Mouse (Mus musculus): Measurements from ENCODE around the gene Lactb.
A peak's percentile ranks its signal among the peaks of the same experiment; 100 is the strongest.

Gene Lactb

DNA sequence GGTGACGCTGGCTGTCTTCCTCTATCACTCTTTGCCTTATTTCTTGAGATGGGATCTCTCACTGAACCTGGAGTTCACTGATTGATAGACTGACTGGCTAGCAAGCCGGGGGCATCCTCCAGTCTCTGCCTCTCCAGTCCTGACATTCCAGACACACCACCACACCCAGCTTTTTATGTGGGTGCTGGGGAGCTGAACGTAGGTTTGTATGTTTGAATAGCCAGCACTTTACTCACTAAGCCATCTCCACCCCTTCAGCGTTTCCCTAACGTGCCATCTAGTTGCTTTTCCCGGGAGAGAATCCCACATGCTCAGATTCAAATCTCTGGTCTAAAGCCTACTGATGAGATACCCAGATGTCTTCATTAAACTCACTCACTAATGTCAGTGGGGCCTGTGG is 14.3 kb upstream of the Lactb start:
- H3K36me3 ChIP-seq (ENCODE audit: insufficient read depth, low read length): no peaks in the 10 kb centered on the region
- no peak overlapping the region for H3K4me3 ChIP-seq (replicated peaks; ENCODE audit: low read length)
- TF ChIP-seq NANOG (IDR thresholded peaks at IDR 0.05; ENCODE audit: borderline replicate concordance, low read length) (no peak), POU5F1 (IDR thresholded peaks at IDR 0.05; ENCODE audit: borderline replicate concordance, low read length) (no peak), CTCF (conservative IDR thresholded peaks at IDR 0.05; ENCODE audit: low read length) (no peak)
- H3K9me3 ChIP-seq (ENCODE audit: low read length): peaks cover 6% of the 10 kb centered on the region; the same call in 1 of the 2 replicates
- 0 out of 2 replicates have a peak, but pooled peaks cover 2% of the 10 kb centered on the region for H3K27me3 ChIP-seq (ENCODE audit: insufficient read depth, low read length)
- H3K4me1 ChIP-seq (replicated peaks; ENCODE audit: low read depth, low read length): peaks cover 10% of the 10 kb centered on the region

DNA sequence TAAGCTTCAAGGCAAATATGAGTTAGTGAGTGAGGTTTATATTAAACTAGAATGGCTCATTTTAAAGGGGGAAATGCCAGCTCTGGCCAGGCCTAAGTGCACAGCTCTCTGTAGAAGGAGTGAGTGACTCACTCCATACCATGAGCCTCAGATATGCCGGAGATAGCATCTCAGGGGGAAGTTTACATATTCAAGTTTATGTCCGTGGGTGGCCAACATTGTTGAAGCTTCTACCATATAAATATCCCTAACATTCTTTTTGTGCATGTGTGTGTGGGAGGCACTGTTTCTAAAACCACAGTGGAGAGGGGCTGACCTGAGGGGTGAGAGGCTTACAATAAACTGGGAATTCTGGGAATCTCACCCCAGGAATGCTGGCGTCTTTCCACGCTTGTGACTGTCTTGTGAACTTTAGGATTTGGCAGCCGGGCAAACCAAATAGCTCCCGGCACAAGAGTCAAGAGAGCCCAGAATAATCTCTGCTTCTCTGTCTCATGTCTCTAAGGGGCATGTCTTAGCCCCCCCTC is 13.7 kb upstream of the Lactb start:
- H3K27me3 ChIP-seq (ENCODE audit: insufficient read depth, low read length): peaks cover 2% of the 10 kb centered on the region; the same call in 1 of the 2 replicates
- H3K4me3 ChIP-seq (replicated peaks; ENCODE audit: low read length): no peak overlapping the region
- no peak for TF ChIP-seq NANOG (IDR thresholded peaks at IDR 0.05; ENCODE audit: borderline replicate concordance, low read length)
- TF ChIP-seq POU5F1 (IDR thresholded peaks at IDR 0.05; ENCODE audit: borderline replicate concordance, low read length): no peak
- TF ChIP-seq CTCF (conservative IDR thresholded peaks at IDR 0.05; ENCODE audit: low read length): no peak
- peaks cover 6% of the 10 kb centered on the region; the same call in 1 of the 2 replicates for H3K9me3 ChIP-seq (ENCODE audit: low read length)
- H3K4me1 ChIP-seq (replicated peaks; ENCODE audit: low read depth, low read length): peaks cover 10% of the 10 kb centered on the region
- no peaks in the 10 kb centered on the region for H3K36me3 ChIP-seq (ENCODE audit: insufficient read depth, low read length)

DNA sequence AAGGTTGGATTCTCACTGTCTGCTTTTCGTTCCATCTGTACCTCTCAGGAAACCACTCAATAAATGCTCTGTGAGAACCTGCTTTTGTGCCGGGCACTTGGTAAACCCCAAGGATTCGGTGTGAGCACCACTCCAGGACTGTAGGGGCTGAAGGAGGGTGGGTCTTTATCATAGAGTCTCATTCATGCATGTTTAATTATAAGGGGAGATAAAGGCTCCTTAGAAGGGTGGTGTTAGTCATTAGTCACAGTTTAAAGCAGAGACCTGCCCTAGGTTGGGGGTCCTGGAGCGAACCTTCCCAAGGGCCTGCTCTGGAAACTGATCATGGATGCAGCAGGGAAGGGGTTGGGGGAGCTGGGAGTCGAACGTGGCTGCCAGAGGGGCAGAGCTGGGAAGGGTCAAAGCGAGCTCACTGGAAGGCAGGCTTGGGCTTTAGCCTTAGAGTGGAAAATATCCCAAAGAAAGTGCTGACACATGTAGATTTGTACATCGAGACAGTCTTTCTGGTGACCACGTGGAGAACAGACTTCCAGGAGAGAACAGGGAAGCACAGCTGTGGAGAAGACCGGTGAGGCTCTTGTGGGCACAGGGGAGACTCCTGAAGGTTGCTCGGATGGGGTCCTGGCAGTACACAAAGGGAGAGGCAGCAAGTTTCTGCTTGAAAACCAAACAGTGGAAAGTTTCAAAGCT is 13.1 kb upstream of the Lactb start:
- no peaks in the 10 kb centered on the region for H3K36me3 ChIP-seq (ENCODE audit: insufficient read depth, low read length)
- no peak for TF ChIP-seq POU5F1 (IDR thresholded peaks at IDR 0.05; ENCODE audit: borderline replicate concordance, low read length)
- no peak for TF ChIP-seq NANOG (IDR thresholded peaks at IDR 0.05; ENCODE audit: borderline replicate concordance, low read length)
- no peak for TF ChIP-seq CTCF (conservative IDR thresholded peaks at IDR 0.05; ENCODE audit: low read length)
- H3K27me3 ChIP-seq (ENCODE audit: insufficient read depth, low read length): peaks cover 2% of the 10 kb centered on the region; the same call in 1 of the 2 replicates
- H3K4me1 ChIP-seq (replicated peaks; ENCODE audit: low read depth, low read length): peaks cover 10% of the 10 kb centered on the region
- H3K4me3 ChIP-seq (replicated peaks; ENCODE audit: low read length): no peak overlapping the region
- H3K9me3 ChIP-seq (ENCODE audit: low read length): peaks cover 6% of the 10 kb centered on the region; the same call in 1 of the 2 replicates

DNA sequence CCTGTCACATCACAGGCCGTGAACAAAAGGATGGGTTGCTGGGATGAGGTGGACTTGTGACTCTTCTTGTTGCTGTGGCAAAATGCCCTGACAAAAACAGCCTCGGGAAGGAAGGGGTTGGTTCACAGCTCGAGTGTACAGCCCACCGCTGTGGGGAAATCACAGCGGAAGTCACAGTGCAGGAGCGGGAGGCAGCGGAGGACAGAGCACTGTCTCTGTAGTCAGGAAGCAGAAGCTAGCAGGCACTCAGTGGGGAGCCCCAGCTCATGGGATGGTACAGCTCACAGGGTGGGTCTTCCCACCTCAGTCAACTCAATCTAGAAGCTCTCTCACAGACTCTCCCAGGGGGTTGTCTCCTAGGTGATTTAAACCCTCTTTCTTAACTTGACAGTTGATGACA is 10.1 kb upstream of the Lactb start:
- TF ChIP-seq POU5F1 (IDR thresholded peaks at IDR 0.05; ENCODE audit: borderline replicate concordance, low read length) (no peak), NANOG (IDR thresholded peaks at IDR 0.05; ENCODE audit: borderline replicate concordance, low read length) (no peak), CTCF (conservative IDR thresholded peaks at IDR 0.05; ENCODE audit: low read length) (no peak)
- H3K4me1 ChIP-seq (replicated peaks; ENCODE audit: low read depth, low read length): peaks cover 10% of the 10 kb centered on the region
- no peak overlapping the region for H3K4me3 ChIP-seq (replicated peaks; ENCODE audit: low read length)
- H3K36me3 ChIP-seq (ENCODE audit: insufficient read depth, low read length): no peaks in the 10 kb centered on the region
- H3K27me3 ChIP-seq (ENCODE audit: insufficient read depth, low read length): peaks cover 2% of the 10 kb centered on the region; the same call in 1 of the 2 replicates
- no peaks in the 10 kb centered on the region for H3K9me3 ChIP-seq (ENCODE audit: low read length)

DNA sequence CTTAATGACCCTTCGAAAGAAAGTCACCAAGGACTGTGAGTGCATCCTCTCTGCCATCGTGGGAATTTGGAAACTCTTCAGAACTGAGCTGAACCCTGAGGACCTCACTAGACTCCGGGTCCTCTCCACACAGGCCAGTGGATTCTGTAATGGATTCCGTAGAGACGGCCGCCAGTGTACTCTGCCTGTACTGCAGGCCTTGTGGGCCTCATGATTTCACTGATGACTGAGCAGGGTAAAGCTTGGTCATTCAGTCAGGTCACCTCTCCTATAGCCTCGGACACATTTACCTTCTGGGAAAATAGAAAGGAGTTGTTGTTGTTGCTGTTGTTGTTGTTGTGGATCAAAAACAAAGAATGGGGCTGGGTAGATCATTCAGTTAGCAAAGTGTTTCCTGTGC is 6.8 kb upstream of the Lactb start:
- Histone ChIP-seq H3K27me3 (ENCODE audit: insufficient read depth, low read length) (peaks cover 2% of the 10 kb centered on the region; the same call in 1 of the 2 replicates), H3K36me3 (ENCODE audit: insufficient read depth, low read length) (no peaks in the 10 kb centered on the region), H3K9me3 (ENCODE audit: low read length) (no peaks in the 10 kb centered on the region), H3K4me1 (replicated peaks; ENCODE audit: low read depth, low read length) (peaks cover 8% of the 10 kb centered on the region), H3K4me3 (replicated peaks; ENCODE audit: low read length) (no peak overlapping the region)
- TF ChIP-seq POU5F1 (IDR thresholded peaks at IDR 0.05; ENCODE audit: borderline replicate concordance, low read length): no peak
- TF ChIP-seq NANOG (IDR thresholded peaks at IDR 0.05; ENCODE audit: borderline replicate concordance, low read length): no peak
- TF ChIP-seq CTCF (conservative IDR thresholded peaks at IDR 0.05; ENCODE audit: low read length): no peak

DNA sequence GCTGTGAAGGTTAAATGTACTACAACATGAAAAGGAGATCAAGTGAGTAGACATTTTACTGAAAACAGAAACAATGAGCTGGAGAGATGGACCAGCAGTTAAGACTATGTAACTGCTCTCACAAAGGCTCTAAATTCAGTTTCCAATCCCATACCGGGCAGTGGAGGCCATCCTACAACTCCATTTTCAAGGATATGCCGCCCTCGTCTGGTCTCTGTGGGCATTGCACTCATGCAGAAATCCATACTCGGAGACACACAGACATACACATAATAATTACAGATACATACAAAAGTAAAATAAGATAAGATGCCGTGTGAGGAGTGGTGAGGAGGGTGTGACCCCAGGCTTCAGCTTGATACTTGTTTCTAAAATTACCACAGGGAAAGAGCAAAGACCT is 5.2 kb upstream of the Lactb start:
- Histone ChIP-seq H3K4me3 (replicated peaks; ENCODE audit: low read length) (no peak overlapping the region), H3K27me3 (ENCODE audit: insufficient read depth, low read length) (peaks cover 2% of the 10 kb centered on the region; the same call in 1 of the 2 replicates), H3K9me3 (ENCODE audit: low read length) (no peaks in the 10 kb centered on the region), H3K4me1 (replicated peaks; ENCODE audit: low read depth, low read length) (peaks cover 24% of the 10 kb centered on the region), H3K36me3 (ENCODE audit: insufficient read depth, low read length) (no peaks in the 10 kb centered on the region)
- TF ChIP-seq POU5F1 (IDR thresholded peaks at IDR 0.05; ENCODE audit: borderline replicate concordance, low read length) (no peak), CTCF (conservative IDR thresholded peaks at IDR 0.05; ENCODE audit: low read length) (peak; percentile 97)

DNA sequence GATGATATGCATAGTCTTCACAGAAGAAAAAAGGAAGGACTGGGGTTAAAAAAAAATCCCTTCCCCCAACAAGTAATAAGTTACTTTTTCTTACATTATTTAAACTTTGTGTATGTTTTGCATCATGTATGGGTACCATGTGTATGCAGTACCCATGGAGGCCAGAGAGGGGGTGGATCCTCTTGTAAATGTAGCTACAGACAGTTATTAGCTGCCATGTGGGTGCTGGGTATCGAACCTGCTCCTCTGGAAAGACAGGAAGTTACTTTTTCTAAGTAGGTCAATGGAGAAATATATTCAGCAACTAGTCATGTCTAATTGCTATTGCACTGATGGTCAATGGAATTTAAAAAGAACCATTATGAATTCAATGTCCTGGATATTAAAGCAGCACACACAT is 3.2 kb upstream of the Lactb start:
- TF ChIP-seq POU5F1 (IDR thresholded peaks at IDR 0.05; ENCODE audit: borderline replicate concordance, low read length) (no peak), NANOG (IDR thresholded peaks at IDR 0.05; ENCODE audit: borderline replicate concordance, low read length) (no peak), CTCF (conservative IDR thresholded peaks at IDR 0.05; ENCODE audit: low read length) (no peak)
- Histone ChIP-seq H3K36me3 (ENCODE audit: insufficient read depth, low read length) (no peaks in the 10 kb centered on the region), H3K4me1 (replicated peaks; ENCODE audit: low read depth, low read length) (peaks cover 24% of the 10 kb centered on the region), H3K27me3 (ENCODE audit: insufficient read depth, low read length) (no peaks in the 10 kb centered on the region; the same call in 1 of the 2 replicates), H3K9me3 (ENCODE audit: low read length) (no peaks in the 10 kb centered on the region), H3K4me3 (replicated peaks; ENCODE audit: low read length) (no peak overlapping the region)

DNA sequence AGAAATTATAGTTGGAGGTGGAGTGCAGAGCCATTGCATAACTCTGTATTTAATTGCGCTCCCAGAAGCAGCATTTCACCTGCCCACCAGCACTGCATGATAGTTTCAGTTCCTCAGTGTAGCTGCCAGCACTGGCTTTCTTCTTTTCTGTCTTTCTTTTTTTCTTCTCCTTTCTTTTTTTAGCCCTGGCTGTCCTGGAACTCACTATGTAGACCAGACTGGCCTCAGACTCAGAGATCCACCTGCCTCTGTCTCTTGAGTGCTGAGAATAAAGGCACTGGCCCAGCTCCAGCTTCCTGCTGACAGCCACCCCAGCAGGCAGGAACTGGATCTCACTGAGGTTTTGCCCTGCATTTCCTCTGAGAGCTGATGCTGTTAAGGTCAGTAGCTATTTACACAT is 2.7 kb upstream of the Lactb start:
- Histone ChIP-seq H3K9me3 (ENCODE audit: low read length) (no peaks in the 10 kb centered on the region), H3K27me3 (ENCODE audit: insufficient read depth, low read length) (no peaks in the 10 kb centered on the region; the same call in 1 of the 2 replicates), H3K4me3 (replicated peaks; ENCODE audit: low read length) (no peak overlapping the region), H3K4me1 (replicated peaks; ENCODE audit: low read depth, low read length) (peaks cover 24% of the 10 kb centered on the region), H3K36me3 (ENCODE audit: insufficient read depth, low read length) (no peaks in the 10 kb centered on the region)
- TF ChIP-seq POU5F1 (IDR thresholded peaks at IDR 0.05; ENCODE audit: borderline replicate concordance, low read length): no peak
- no peak for TF ChIP-seq CTCF (conservative IDR thresholded peaks at IDR 0.05; ENCODE audit: low read length)
- TF ChIP-seq NANOG (IDR thresholded peaks at IDR 0.05; ENCODE audit: borderline replicate concordance, low read length): no peak

All from E14TG2a.4 (cell line).